Mouse (Mus musculus) right cerebral cortex, postnatal 4 days (tissue): ENCODE measurements around the gene Tmem263.

Experiments used
- DNase-seq: peaks from one replicate; pipeline ENCODE4 v3.0.0-alpha.2; 2022

Gene Tmem263

GRCm38 (mm10) chr10:85102247-85103084, at the start of gene Tmem263, which contains the start of gene Fhl4:
Gene Tmem263, plus strand, starts transcription at chr10:85102627.
Gene Fhl4, minus strand, starts transcription at chr10:85102495.
- peak; percentile 97 for DNase-seq

GRCm38 (mm10) chr10:85054876-85055275, 47.6 kb upstream of the Tmem263 start:
- no peak for DNase-seq

- DNase-seq: no peak
Observed at GRCm38 (mm10) chr10:85071605-85072152, 30.7 kb upstream of the Tmem263 start.

GRCm38 (mm10) chr10:85101841-85102240, 586 bp upstream of the Tmem263 start:
- peak; percentile 45 for DNase-seq

GRCm38 (mm10) chr10:85103085-85103885, 858 bp downstream of the Tmem263 start:
- peak; percentile 33 for DNase-seq

GRCm38 (mm10) chr10:85114409-85114808, 12.0 kb downstream of the Tmem263 start:
- DNase-seq: no peak

- no peak for DNase-seq
Observed at GRCm38 (mm10) chr10:85125184-85125583, 22.8 kb downstream of the Tmem263 start.

GRCm38 (mm10) chr10:85127395-85128287, 25.2 kb downstream of the Tmem263 start, which contains the start of gene Mterf2:
Gene Mterf2, minus strand, starts transcription at chr10:85128027.
- DNase-seq: peak; percentile 87

GRCm38 (mm10) chr10:85128453-85128852, 26.0 kb downstream of the Tmem263 start:
- no peak for DNase-seq

- no peak for DNase-seq
Observed at GRCm38 (mm10) chr10:85136573-85136972, 34.1 kb downstream of the Tmem263 start.

- no peak for DNase-seq
Observed at GRCm38 (mm10) chr10:85141465-85141864, 39.0 kb downstream of the Tmem263 start.

- DNase-seq: no peak
Observed at GRCm38 (mm10) chr10:85146282-85146681, 43.9 kb downstream of the Tmem263 start.

GRCm38 (mm10) chr10:85149226-85149625, 46.8 kb downstream of the Tmem263 start:
- no peak for DNase-seq

- peak; percentile 69 for DNase-seq
Observed at GRCm38 (mm10) chr10:85154195-85154594, 51.8 kb downstream of the Tmem263 start.

- no peak for DNase-seq
Observed at GRCm38 (mm10) chr10:85157451-85157850, 55.0 kb downstream of the Tmem263 start.

GRCm38 (mm10) chr10:85159989-85160619, 57.7 kb downstream of the Tmem263 start:
- DNase-seq: no peak

- no peak for DNase-seq
Observed at GRCm38 (mm10) chr10:85161745-85162351, 59.4 kb downstream of the Tmem263 start.

- DNase-seq: no peak
Observed at GRCm38 (mm10) chr10:85164791-85165190, 62.4 kb downstream of the Tmem263 start.

- DNase-seq: no peak
Observed at GRCm38 (mm10) chr10:85165306-85165705, 62.9 kb downstream of the Tmem263 start.
